Comparison of ENCODE assay signal across 28 mouse cellular contexts in the genomic region with DNA sequence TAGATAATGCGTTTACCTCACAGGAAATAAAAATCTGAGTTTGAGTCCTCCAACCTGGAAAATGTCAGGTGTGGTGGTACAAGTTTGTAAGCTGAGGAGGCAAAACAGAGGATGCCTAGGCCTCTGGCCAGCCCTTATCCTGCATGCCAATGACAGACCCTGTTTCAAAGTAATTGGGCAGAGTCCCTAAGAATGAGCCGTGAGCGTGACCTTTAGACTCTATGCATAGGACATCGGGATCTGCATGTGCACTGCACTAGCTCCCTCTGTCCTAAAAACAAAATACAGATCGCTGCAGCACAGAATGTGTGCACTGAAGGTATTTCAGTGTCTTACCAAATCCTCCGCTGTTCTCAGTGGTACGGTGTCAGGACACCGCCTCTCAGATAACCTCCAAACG. TPM values are rescaled to one million over a fixed set of nuclear protein-coding genes. Genes with fewer than 3 reads are reported as not detected.
DNase-seq lines count a peak whose midpoint lies in the region; ATAC-seq and TF ChIP-seq lines count a peak whose summit lies in the region.
"Had no signal": no experiment of that assay in that cellular context is flagged by ENCODE, and none has a peak within 500 bp of the region (broad histone marks: within the 10 kb centered on the region; RNA-seq: fewer than 3 reads in every experiment).

No protein-coding gene starts in this region.

- ATAC-seq in embryonic facial prominence, embryonic 12.5 days (ENCODE audit: insufficient number of reproducible peaks, insufficient read depth, low FRiP score, low TSS enrichment) = no peak
- ATAC-seq in limb, embryonic 11.5 days (ENCODE audit: insufficient number of reproducible peaks, low FRiP score, low TSS enrichment, low read depth) = 0 out of 2 replicates have a peak, but pooled peaks have one; percentile 62
- no peak for ATAC-seq in lung, postnatal 0 days
- ATAC-seq in midbrain, embryonic 14.5 days (ENCODE audit: low FRiP score, low TSS enrichment) = no peak
- ATAC-seq: forebrain, embryonic 15.5 days; hindbrain, postnatal 0 days; intestine, postnatal 0 days; midbrain, embryonic 15.5 days had no signal

- peaks cover 9% of the 10 kb centered on the region for H3K36me3 ChIP-seq in ES-E14 (ENCODE audit: control insufficient read depth, insufficient read depth, low read length, poor library complexity, severe bottlenecking)
- H3K36me3 ChIP-seq in embryonic facial prominence, embryonic 12.5 days = 0 out of 2 replicates have a peak, but pooled peaks cover 3% of the 10 kb centered on the region
- H3K36me3 ChIP-seq in limb, embryonic 11.5 days (ENCODE audit: control insufficient read depth, insufficient read depth, low read length) = no peaks in the 10 kb centered on the region
- H3K36me3 ChIP-seq in lung, postnatal 0 days (ENCODE audit: insufficient read depth, low read length) = 0 out of 2 replicates have a peak, but pooled peaks cover 10% of the 10 kb centered on the region
- peaks cover 26% of the 10 kb centered on the region for H3K36me3 ChIP-seq in midbrain, embryonic 14.5 days (ENCODE audit: control insufficient read depth, insufficient read depth, low read length)

- DNase-seq in embryo, embryonic 10.5 days (ENCODE audit: low spot score) = peak; percentile 24
- DNase-seq in embryo, embryonic 11 days = no peak
- no peak for DNase-seq in ES-E14 (ENCODE audit: low read depth, low spot score)
- no peak for DNase-seq in limb, embryonic 11.5 days (ENCODE audit: low spot score)
- no peak for DNase-seq in lung, postnatal 0 days (ENCODE audit: low spot score)
- DNase-seq in midbrain, embryonic 14.5 days = no peak
- DNase-seq in layer of hippocampus, postnatal 25 days (ENCODE audit: extremely low spot score in 1 of 2, low spot score in 1 of 2) = no peak
- DNase-seq: adrenal gland, postnatal 36 days; cerebellum, adult 11 months; cerebellum, adult 9-11 months; gastrocnemius, postnatal 14 days; heart, adult 11 months; liver, embryonic 13.5 days; lung, embryonic 14.5 days; lung, postnatal 36 days; right cerebral cortex, postnatal 4 days; thymus, postnatal 14 days had no signal

- no peaks in the 10 kb centered on the region for H3K9me3 ChIP-seq in ES-E14 (ENCODE audit: control insufficient read depth, insufficient read depth, low read depth, low read length)
- H3K9me3 ChIP-seq in embryonic facial prominence, embryonic 12.5 days = no peaks in the 10 kb centered on the region
- H3K9me3 ChIP-seq in limb, embryonic 11.5 days (ENCODE audit: control insufficient read depth, low read length) = no peaks in the 10 kb centered on the region
- no peaks in the 10 kb centered on the region for H3K9me3 ChIP-seq in lung, postnatal 0 days (ENCODE audit: low read length)
- no peaks in the 10 kb centered on the region for H3K9me3 ChIP-seq in midbrain, embryonic 14.5 days (ENCODE audit: control insufficient read depth, low read length)
- H3K9me3 ChIP-seq: forebrain, embryonic 15.5 days; kidney, embryonic 15.5 days; liver, embryonic 13.5 days; megakaryocyte, embryonic 14.5 days; midbrain, embryonic 15.5 days; neural tube, embryonic 12.5 days had no signal

- no peak overlapping the region for H3K4me3 ChIP-seq in ES-E14 (ENCODE audit: insufficient read depth in 1 of 2, low read depth in 1 of 2, low read length in 2 of 2, poor library complexity in 1 of 2, severe bottlenecking in 1 of 2)
- H3K4me3 ChIP-seq in embryonic facial prominence, embryonic 12.5 days = no peak overlapping the region
- no peak overlapping the region for H3K4me3 ChIP-seq in limb, embryonic 11.5 days (ENCODE audit: low read depth, low read length)
- H3K4me3 ChIP-seq in lung, postnatal 0 days (ENCODE audit: low read depth, low read length) = no peak overlapping the region
- H3K4me3 ChIP-seq in midbrain, embryonic 14.5 days (replicated peaks; ENCODE audit: low read depth, low read length) = no peak overlapping the region
- H3K4me3 ChIP-seq: erythroblast, embryonic 14.5 days; forebrain, embryonic 15.5 days; kidney, embryonic 15.5 days; liver, embryonic 13.5 days; megakaryocyte, embryonic 14.5 days; midbrain, embryonic 15.5 days; neural tube, embryonic 12.5 days had no signal

- in situ Hi-C loops in ES-E14 (cut with MboI; ENCODE audit: low sequenced_read_pairs in 2 of 2, unreplicated experiment in 2 of 2) = no loop called here

- H3K4me1 ChIP-seq in ES-E14 (ENCODE audit: control insufficient read depth in 2 of 2, insufficient read depth in 2 of 2, low read length in 2 of 2, poor library complexity in 1 of 2) = no peaks in the 10 kb centered on the region
- peaks cover 3% of the 10 kb centered on the region; the same call in 1 of the 2 replicates for H3K4me1 ChIP-seq in embryonic facial prominence, embryonic 12.5 days
- H3K4me1 ChIP-seq in limb, embryonic 11.5 days (ENCODE audit: control insufficient read depth, insufficient read depth, low read length) = 0 out of 2 replicates have a peak, but pooled peaks cover 5% of the 10 kb centered on the region
- H3K4me1 ChIP-seq in lung, postnatal 0 days (ENCODE audit: insufficient read depth, low read depth, low read length) = no peaks in the 10 kb centered on the region
- H3K4me1 ChIP-seq in midbrain, embryonic 14.5 days (ENCODE audit: control insufficient read depth, insufficient read depth, low read length) = no peaks in the 10 kb centered on the region
- H3K4me1 ChIP-seq: forebrain, embryonic 15.5 days; kidney, embryonic 15.5 days; megakaryocyte, embryonic 14.5 days; midbrain, embryonic 15.5 days; neural tube, embryonic 12.5 days had no signal

- TF ChIP-seq EP300 in lung, postnatal 0 days (IDR thresholded peaks at IDR 0.05) = no peak

- H3K27me3 ChIP-seq in embryonic facial prominence, embryonic 12.5 days = no peaks in the 10 kb centered on the region
- H3K27me3 ChIP-seq in limb, embryonic 11.5 days (ENCODE audit: control insufficient read depth, insufficient read depth, low read length) = no peaks in the 10 kb centered on the region
- no peaks in the 10 kb centered on the region for H3K27me3 ChIP-seq in lung, postnatal 0 days (replicated peaks; ENCODE audit: insufficient read depth, low read length)
- no peaks in the 10 kb centered on the region for H3K27me3 ChIP-seq in midbrain, embryonic 14.5 days (ENCODE audit: control insufficient read depth, insufficient read depth, low read length)
- H3K27me3 ChIP-seq: forebrain, embryonic 15.5 days; kidney, embryonic 15.5 days; liver, embryonic 13.5 days; megakaryocyte, embryonic 14.5 days; midbrain, embryonic 15.5 days; neural tube, embryonic 12.5 days had no signal

- no peak for TF ChIP-seq CTCF in lung, postnatal 0 days (IDR thresholded peaks at IDR 0.05)

- WGBS in embryonic facial prominence, embryonic 12.5 days = 59% methylated on average over 9 of the region's 9 CpGs
- WGBS in limb, embryonic 11.5 days = 86% methylated on average over 9 of the region's 9 CpGs
- WGBS in lung, postnatal 0 days = 88% methylated on average over 9 of the region's 9 CpGs
- 93% methylated on average over 9 of the region's 9 CpGs for WGBS in midbrain, embryonic 14.5 days

- H3K27ac ChIP-seq in ES-E14 (ENCODE audit: insufficient read depth, low read depth, low read length, poor library complexity, severe bottlenecking) = no peak overlapping the region
- peak overlapping the region; percentile 82 for H3K27ac ChIP-seq in embryonic facial prominence, embryonic 12.5 days
- H3K27ac ChIP-seq in limb, embryonic 11.5 days (replicated peaks; ENCODE audit: low read depth, low read length) = no peak overlapping the region; the same call in 1 of the 2 replicates
- H3K27ac ChIP-seq in lung, postnatal 0 days (ENCODE audit: low read length) = no peak overlapping the region
- no peak overlapping the region for H3K27ac ChIP-seq in midbrain, embryonic 14.5 days (replicated peaks; ENCODE audit: low read depth, low read length)
- H3K27ac ChIP-seq: forebrain, embryonic 15.5 days; hindbrain, postnatal 0 days; kidney, embryonic 15.5 days; liver, embryonic 13.5 days; midbrain, embryonic 15.5 days; neural tube, embryonic 12.5 days had no signal

- H3K4me2 ChIP-seq in embryonic facial prominence, embryonic 12.5 days (replicated peaks) = peak overlapping the region; percentile 18; the same call in 1 of the 2 replicates
- H3K4me2 ChIP-seq in limb, embryonic 11.5 days (ENCODE audit: low read depth, severe bottlenecking) = no peak overlapping the region
- H3K4me2 ChIP-seq in lung, postnatal 0 days (replicated peaks; ENCODE audit: low read depth, low read length) = no peak overlapping the region
- no peak overlapping the region for H3K4me2 ChIP-seq in midbrain, embryonic 14.5 days (ENCODE audit: low read length)
- H3K4me2 ChIP-seq: forebrain, embryonic 15.5 days; heart, embryonic 11.5 days; kidney, embryonic 15.5 days; liver, embryonic 13.5 days; lung, embryonic 14.5 days; midbrain, embryonic 15.5 days; neural tube, embryonic 12.5 days had no signal

- no peak overlapping the region for H3K9ac ChIP-seq in ES-E14 (ENCODE audit: insufficient read depth, low read depth, low read length, poor library complexity, severe bottlenecking)
- H3K9ac ChIP-seq in embryonic facial prominence, embryonic 12.5 days = no peak overlapping the region
- no peak overlapping the region for H3K9ac ChIP-seq in limb, embryonic 11.5 days (ENCODE audit: low read length)
- no peak overlapping the region for H3K9ac ChIP-seq in lung, postnatal 0 days (replicated peaks; ENCODE audit: low read depth)
- H3K9ac ChIP-seq in midbrain, embryonic 14.5 days (replicated peaks; ENCODE audit: low read length) = no peak overlapping the region
- H3K9ac ChIP-seq: forebrain, embryonic 15.5 days; kidney, embryonic 15.5 days; liver, embryonic 13.5 days; lung, embryonic 14.5 days; midbrain, embryonic 15.5 days; neural tube, embryonic 12.5 days had no signal

RNA-seq across cellular contexts. Expression of gene Hps3, which starts 24.7 kb away (rescaled TPM):
- 8.9 and 9.6 TPM in 2 replicates for total RNA-seq in ES-E14 (2012; rRNA removed)
- polyA plus RNA-seq in embryonic facial prominence, embryonic 12.5 days (2016; fragmentation: Nextera tagmentation; extraction: Ambion mirVana) = 10.3 and 11.0 TPM in 2 replicates
- 7.8 and 8.3 TPM in 2 replicates for polyA plus RNA-seq in limb, embryonic 11.5 days (2014; fragmentation: Nextera tagmentation; extraction: Ambion mirVana)
- polyA plus RNA-seq in lung, postnatal 0 days (2015; fragmentation: Nextera tagmentation; extraction: Ambion mirVana) = 10.1 and 10.8 TPM in 2 replicates
- polyA plus RNA-seq in midbrain, embryonic 14.5 days (2014; fragmentation: Nextera tagmentation; extraction: Ambion mirVana) = 11.1 and 14.3 TPM in 2 replicates
- total RNA-seq in layer of hippocampus, postnatal 25 days (2021) = 10 to 100 TPM; 17.0 to 18.9 TPM

RNA-seq across cellular contexts. Expression of gene Hltf, which starts 47.1 kb away (rescaled TPM):
- 21.0 and 21.2 TPM in 2 replicates for total RNA-seq in ES-E14 (2012; rRNA removed)
- polyA plus RNA-seq in embryonic facial prominence, embryonic 12.5 days (2016; fragmentation: Nextera tagmentation; extraction: Ambion mirVana) = 15.0 and 20.4 TPM in 2 replicates
- 20.4 and 21.4 TPM in 2 replicates for polyA plus RNA-seq in limb, embryonic 11.5 days (2014; fragmentation: Nextera tagmentation; extraction: Ambion mirVana)
- polyA plus RNA-seq in lung, postnatal 0 days (2015; fragmentation: Nextera tagmentation; extraction: Ambion mirVana) = 13.7 and 13.8 TPM in 2 replicates
- polyA plus RNA-seq in midbrain, embryonic 14.5 days (2014; fragmentation: Nextera tagmentation; extraction: Ambion mirVana) = 22.7 and 29.1 TPM in 2 replicates
- 10 to 100 TPM; 20.9 to 22.5 TPM for total RNA-seq in layer of hippocampus, postnatal 25 days (2021)

RNA-seq across cellular contexts. Expression of gene Cp, which starts 53.6 kb away (rescaled TPM):
- 0.16 and 0.31 TPM in 2 replicates for total RNA-seq in ES-E14 (2012; rRNA removed)
- polyA plus RNA-seq in embryonic facial prominence, embryonic 12.5 days (2016; fragmentation: Nextera tagmentation; extraction: Ambion mirVana) = 3.2 and 6.1 TPM in 2 replicates
- 0.05 and 0.27 TPM in 2 replicates for polyA plus RNA-seq in limb, embryonic 11.5 days (2014; fragmentation: Nextera tagmentation; extraction: Ambion mirVana)
- polyA plus RNA-seq in lung, postnatal 0 days (2015; fragmentation: Nextera tagmentation; extraction: Ambion mirVana) = 76.1 and 76.4 TPM in 2 replicates
- polyA plus RNA-seq in midbrain, embryonic 14.5 days (2014; fragmentation: Nextera tagmentation; extraction: Ambion mirVana) = 3.0 and 12.9 TPM in 2 replicates
- total RNA-seq in layer of hippocampus, postnatal 25 days (2021) = 1 to 10 TPM; 5.9 to 7.4 TPM
- total RNA-seq: hematopoietic stem cell, adult 5-6 weeks had no signal
- polyA plus RNA-seq: erythroblast, embryonic 14.5 days had no signal
